Mouse (Mus musculus) spleen, adult 2 months (tissue): ENCODE results near the gene Zdhhc16.

ENCODE experiments used
- CTCF ChIP-seq: fragments of 200-500 bp; IDR thresholded peaks from 2 replicates; pipeline ENCODE4 v1.5.1; 2011; ENCODE audit warnings: mild to moderate bottlenecking, inconsistent platforms; ENCODE audit not compliant: insufficient read depth, insufficient read length, insufficient replicate concordance; ENCODE audit errors: extremely low read depth
- POLR2A ChIP-seq: fragments of 200-500 bp; IDR thresholded peaks from 2 replicates; pipeline ENCODE4 v1.6.1; 2011; ENCODE audit warnings: low read depth, low read length, inconsistent platforms

GRCm38 (mm10) chr19:41987206-41987605, 53.9 kb downstream of the Zdhhc16 start:
- TF ChIP-seq POLR2A, result no peak
- no peak for TF ChIP-seq CTCF
